Mouse (Mus musculus) heart, embryonic 13.5 days (tissue): Measurements from ENCODE around the gene Zfp938. TPM values are rescaled to one million over a fixed set of nuclear protein-coding genes. Genes with fewer than 3 reads are reported as not detected.
A peak's percentile ranks its signal among the peaks of the same experiment; 100 is the strongest.

Source experiments
- ATAC-seq: fragments of 200-750 bp; cut with Nextera tagmentation; 2 replicates; pipeline ENCODE4 v1.8.0; 2017; ENCODE audit warnings: moderate TSS enrichment; ENCODE audit not compliant: insufficient number of reproducible peaks, low FRiP score, low TSS enrichment; ENCODE audit errors: extremely low read depth
- H3K27ac ChIP-seq: fragments of 300-500 bp; sonication (generic); replicated peaks from 2 replicates; pipeline ENCODE4 v1.5.1; 2015; ENCODE audit warnings: moderate library complexity, mild to moderate bottlenecking, inconsistent platforms
- H3K27me3 ChIP-seq: fragments of 300-500 bp; sonication (generic); replicated peaks from 2 replicates; pipeline ENCODE4 v1.6.1; 2015; ENCODE audit warnings: mild to moderate bottlenecking, inconsistent platforms
- H3K36me3 ChIP-seq: fragments of 300-500 bp; sonication (generic); 2 replicates; pipeline ENCODE4 v1.6.1; 2015; ENCODE audit warnings: mild to moderate bottlenecking, inconsistent platforms
- H3K4me1 ChIP-seq: fragments of 300-500 bp; sonication (generic); 2 replicates; pipeline ENCODE4 v1.6.1; 2015; ENCODE audit warnings: inconsistent platforms
- H3K4me2 ChIP-seq: fragments of 300-500 bp; sonication (generic); 2 replicates; pipeline ENCODE4 v1.6.1; 2015; ENCODE audit warnings: inconsistent platforms, mild to moderate bottlenecking, moderate library complexity
- H3K4me3 ChIP-seq: fragments of 300-500 bp; sonication (generic); 2 replicates; pipeline ENCODE4 v1.5.1; 2015; ENCODE audit warnings: moderate library complexity, mild to moderate bottlenecking, inconsistent platforms
- H3K9ac ChIP-seq: fragments of 300-500 bp; sonication (generic); 2 replicates; pipeline ENCODE4 v1.6.1; 2015; ENCODE audit warnings: inconsistent platforms, mild to moderate bottlenecking, moderate library complexity
- H3K9me3 ChIP-seq: fragments of 300-500 bp; sonication (generic); 2 replicates; pipeline ENCODE4 v1.6.1; 2016; ENCODE audit warnings: inconsistent platforms
- WGBS: fragments of 180-500 bp; shearing (Covaris S2); methylation state at CpG from one replicate; pipeline ENCODE4 v1.1.7; 2015; ENCODE audit warnings: mixed read lengths; 5-methylcytosine and 5-hydroxymethylcytosine counted together
- polyA plus RNA-seq: library from polyadenylated mRNA; unstranded; fragments of >200 nt; fragmentation: Nextera tagmentation; extraction: Ambion mirVana; gene quantifications from 2 replicates; pipeline ENCODE4 v1.2.1, GENCODE M21; 2015

The Zfp938 gene
- 10.4 and 12.2 TPM in 2 replicates for polyA plus RNA-seq

- 3% methylated on average over 27 of the region's 27 CpGs for WGBS
- ATAC-seq = peak; percentile 90
- Histone ChIP-seq H3K27ac (peak within 1 kb of the TSS; percentile 77), H3K4me3 (peak within 1 kb of the TSS; percentile 79), H3K9me3 (peaks cover 19% of the 10 kb centered on the region), H3K9ac (peak within 1 kb of the TSS; percentile 89), H3K27me3 (no peaks in the 10 kb centered on the region), H3K36me3 (peaks cover 18% of the 10 kb centered on the region), H3K4me2 (peak within 1 kb of the TSS; percentile 76), H3K4me1 (peaks cover 14% of the 10 kb centered on the region; the same call in 1 of the 2 replicates)
These were observed at the start of gene Zfp938 for GRCm38 (mm10) chr10:82240742-82241400. TSS of gene Zfp938 (minus strand) at chr10:82241280.

- H3K27me3 ChIP-seq = no peaks in the 10 kb centered on the region
- no peak overlapping the region for H3K4me3 ChIP-seq
- peaks cover 18% of the 10 kb centered on the region; the same call in 1 of the 2 replicates for H3K9me3 ChIP-seq
- no peak overlapping the region for H3K27ac ChIP-seq
- no peak for ATAC-seq
- H3K4me1 ChIP-seq = no peaks in the 10 kb centered on the region
- no peak overlapping the region for H3K9ac ChIP-seq
- H3K4me2 ChIP-seq = no peak overlapping the region
- whole genome bisulfite sequencing = 71% methylated on average over 2 of the region's 2 CpGs
- no peaks in the 10 kb centered on the region for H3K36me3 ChIP-seq
These were observed 16.3 kb upstream of the Zfp938 start for GRCm38 (mm10) chr10:82257331-82257730.

- Histone ChIP-seq H3K4me2 (no peak overlapping the region), H3K36me3 (no peaks in the 10 kb centered on the region), H3K9ac (no peak overlapping the region), H3K27me3 (no peaks in the 10 kb centered on the region), H3K27ac (no peak overlapping the region), H3K9me3 (no peaks in the 10 kb centered on the region), H3K4me3 (no peak overlapping the region), H3K4me1 (peaks cover 10% of the 10 kb centered on the region; the same call in 1 of the 2 replicates)
- no peak for ATAC-seq
These were observed 3.9 kb upstream of the Zfp938 start for GRCm38 (mm10) chr10:82245021-82245420.

- Histone ChIP-seq H3K4me2 (peak overlapping the region; percentile 76), H3K9ac (peak overlapping the region; percentile 89), H3K36me3 (peaks cover 14% of the 10 kb centered on the region), H3K9me3 (peaks cover 14% of the 10 kb centered on the region), H3K27me3 (no peaks in the 10 kb centered on the region), H3K27ac (peak overlapping the region; percentile 77), H3K4me1 (peaks cover 14% of the 10 kb centered on the region; the same call in 1 of the 2 replicates), H3K4me3 (peak overlapping the region; percentile 79)
- ATAC-seq = no peak
- 64% methylated on average over 5 of the region's 5 CpGs for WGBS
These were observed 315 bp upstream of the Zfp938 start for GRCm38 (mm10) chr10:82241401-82241788.

- H3K36me3 ChIP-seq = no peaks in the 10 kb centered on the region
- 5% methylated on average over 47 of the region's 47 CpGs for WGBS
- H3K4me2 ChIP-seq = peak overlapping the region; percentile 75
- peaks cover 20% of the 10 kb centered on the region for H3K9me3 ChIP-seq
- peaks cover 4% of the 10 kb centered on the region for H3K4me1 ChIP-seq
- H3K4me3 ChIP-seq = peak overlapping the region; percentile 62
- ATAC-seq = peak; percentile 88
- peak overlapping the region; percentile 86 for H3K9ac ChIP-seq
- peak overlapping the region; percentile 91 for H3K27ac ChIP-seq
- H3K27me3 ChIP-seq = no peaks in the 10 kb centered on the region
These were observed 62.6 kb downstream of the Zfp938 start for GRCm38 (mm10) chr10:82178257-82179064.

Other genes with a start within 250 kb of the Zfp938 start
- 10.8 and 11.1 TPM in 2 replicates for gene Zfp873, start 193.2 kb downstream of the Zfp938 start, polyA plus RNA-seq
- 2.4 and 3.4 TPM in 2 replicates for gene BC024063, start 157.9 kb downstream of the Zfp938 start, polyA plus RNA-seq
- 3.4 and 4.4 TPM in 2 replicates for gene AU041133, start 113.3 kb downstream of the Zfp938 start, polyA plus RNA-seq
- not detected in 2 replicates for gene 4932415D10Rik, start 75.3 kb upstream of the Zfp938 start, polyA plus RNA-seq
- 7.7 and 8.4 TPM in 2 replicates for gene Gm4924, start 113.0 kb upstream of the Zfp938 start, polyA plus RNA-seq